10 mouse cellular contexts compared by ENCODE assay signal in the genomic region with DNA sequence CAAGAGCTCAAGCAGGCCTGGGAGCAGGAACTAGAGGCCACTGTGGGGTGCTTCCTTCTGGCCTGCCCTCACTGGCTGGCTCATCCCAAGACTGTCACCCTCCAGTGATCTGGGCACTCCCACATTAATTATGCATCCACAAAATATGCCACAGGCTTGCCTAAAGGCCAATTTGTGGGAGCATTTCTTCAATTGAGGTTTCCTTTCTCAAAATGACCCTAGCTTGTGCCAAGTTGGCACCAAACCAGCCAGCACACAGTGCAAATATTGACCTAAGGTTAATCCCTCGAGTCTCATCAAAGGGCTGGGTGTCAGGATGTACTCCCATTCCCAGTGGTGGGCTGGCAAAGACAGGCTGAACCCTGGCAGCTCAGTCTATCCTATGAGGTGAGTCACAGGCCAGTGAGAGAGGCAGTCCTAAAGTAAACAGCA.
DNase-seq lines count a peak whose midpoint lies in the region; ATAC-seq and TF ChIP-seq lines count a peak whose summit lies in the region.
"Had no signal": no experiment of that assay in that cellular context is flagged by ENCODE, and none has a peak within 500 bp of the region (broad histone marks: within the 10 kb centered on the region; RNA-seq: fewer than 3 reads in every experiment).

No protein-coding gene starts in this region.

- no peak overlapping the region for H3K4me3 ChIP-seq in lung, embryonic 14.5 days (ENCODE audit: low read depth, low read length)
- H3K4me3 ChIP-seq in lung, adult 2 months (replicated peaks; ENCODE audit: extremely low read depth, low read depth, low read length), result no peak overlapping the region
- no peak overlapping the region for H3K4me3 ChIP-seq in kidney, embryonic 14.5 days (ENCODE audit: low read length)
- H3K4me3 ChIP-seq: myocyte had no signal

- WGBS in lung, embryonic 14.5 days, result 4% methylated on average over 1 of the region's 1 CpGs
- WGBS in lung, adult 2 months, result 8% methylated on average over 1 of the region's 1 CpGs
- whole genome bisulfite sequencing in kidney, embryonic 14.5 days, result 17% methylated on average over 1 of the region's 1 CpGs

- H3K36me3 ChIP-seq in lung, embryonic 14.5 days (ENCODE audit: insufficient read depth), result no peaks in the 10 kb centered on the region
- H3K36me3 ChIP-seq in kidney, embryonic 14.5 days (ENCODE audit: control insufficient read depth, insufficient read depth, low read length), result no peaks in the 10 kb centered on the region
- H3K36me3 ChIP-seq: G1E had no signal

- H3K4me1 ChIP-seq in lung, embryonic 14.5 days (ENCODE audit: insufficient read depth), result no peaks in the 10 kb centered on the region
- H3K4me1 ChIP-seq in lung, adult 2 months (ENCODE audit: control insufficient read depth, insufficient read depth, low read length), result no peaks in the 10 kb centered on the region
- H3K4me1 ChIP-seq in kidney, embryonic 14.5 days (ENCODE audit: control insufficient read depth, insufficient read depth, low read length), result no peaks in the 10 kb centered on the region

- H3K27ac ChIP-seq in lung, embryonic 14.5 days (ENCODE audit: low read depth), result no peak overlapping the region
- H3K27ac ChIP-seq in kidney, embryonic 14.5 days (ENCODE audit: low read depth, low read length), result no peak overlapping the region

- H3K9ac ChIP-seq in lung, embryonic 14.5 days, result no peak overlapping the region
- H3K9ac ChIP-seq in kidney, embryonic 14.5 days (ENCODE audit: low read depth, low read length), result no peak overlapping the region

- TF ChIP-seq CTCF in lung, embryonic 14.5 days (IDR thresholded peaks at IDR 0.05; ENCODE audit: low read depth), result no peak
- no peak for TF ChIP-seq CTCF in lung, adult 2 months (IDR thresholded peaks at IDR 0.05; ENCODE audit: insufficient read depth, low read length)

- peak; percentile 47; the same call in 1 of the 2 replicates for ATAC-seq in lung, embryonic 14.5 days (ENCODE audit: insufficient read depth)
- ATAC-seq in kidney, embryonic 14.5 days (ENCODE audit: low FRiP score, low TSS enrichment), result peak; percentile 72; the same call in 1 of the 2 replicates

- no peaks in the 10 kb centered on the region for H3K9me3 ChIP-seq in lung, embryonic 14.5 days (ENCODE audit: low read depth, low read length)
- no peaks in the 10 kb centered on the region for H3K9me3 ChIP-seq in kidney, embryonic 14.5 days (ENCODE audit: control insufficient read depth, low read length)

- no peak overlapping the region for H3K4me2 ChIP-seq in lung, embryonic 14.5 days
- H3K4me2 ChIP-seq in kidney, embryonic 14.5 days (replicated peaks; ENCODE audit: low read depth, low read length), result no peak overlapping the region

- TF ChIP-seq POLR2A in lung, adult 2 months (IDR thresholded peaks at IDR 0.05; ENCODE audit: borderline replicate concordance, extremely low read depth, low read depth, low read length), result no peak

- no peaks in the 10 kb centered on the region for H3K27me3 ChIP-seq in lung, embryonic 14.5 days (ENCODE audit: insufficient read depth, low read length)
- no peaks in the 10 kb centered on the region for H3K27me3 ChIP-seq in kidney, embryonic 14.5 days (ENCODE audit: control insufficient read depth, insufficient read depth, low read length)

- DNase-seq in lung, embryonic 14.5 days, result peak; percentile 21
- DNase-seq in lung, adult 2 months, result no peak
- DNase-seq in adrenal gland, postnatal 10 days, result peak; percentile 65
- peak; percentile 36 for DNase-seq in lung, postnatal 36 days
- no peak for DNase-seq in left cerebral cortex, adult 18-20 months (ENCODE audit: low spot score in 2 of 2)
- no peak for DNase-seq in urinary bladder, postnatal 25 days (ENCODE audit: low spot score)
- DNase-seq in urinary bladder, postnatal 4 days (ENCODE audit: low spot score in 2 of 2), result no peak

Comparison
In these comparisons a context has a peak if more than half of its experiments do, and no peak if none do; other contexts are left out.
1. DNase-seq: peak in lung, embryonic 14.5 days (single experiment), adrenal gland, postnatal 10 days (single experiment) and lung, postnatal 36 days (single experiment); none in lung, adult 2 months (single experiment), left cerebral cortex, adult 18-20 months (0 of 2), urinary bladder, postnatal 25 days (single experiment) and urinary bladder, postnatal 4 days (0 of 2).